Mouse (Mus musculus): Measurements from ENCODE around the gene Hpgd. TPM values are rescaled to one million over a fixed set of nuclear protein-coding genes. Genes with fewer than 3 reads are reported as not detected.
A peak's percentile ranks its signal among the peaks of the same experiment; 100 is the strongest.

Gene Hpgd
- total RNA-seq, 2 experiments from 2014 or later = 1.3 to 2.6 TPM

DNA sequence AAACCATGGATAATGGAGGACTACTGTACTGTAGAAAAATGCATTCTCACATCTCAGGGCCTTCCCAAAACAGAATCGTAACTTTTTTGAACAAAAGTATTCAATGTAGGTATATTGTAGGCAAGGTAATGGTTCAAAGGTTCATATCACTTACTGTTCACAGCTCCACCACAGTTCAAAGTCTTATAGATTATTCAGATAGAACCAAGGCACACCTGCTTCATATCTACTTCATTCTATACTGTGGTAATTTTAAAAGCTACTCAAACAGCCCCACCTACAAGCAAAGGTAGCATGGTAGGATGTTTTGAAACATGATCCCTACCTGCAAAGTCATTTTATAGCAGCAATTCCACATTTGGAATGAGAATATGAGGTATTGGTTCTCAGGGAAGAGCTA, 28.9 kb downstream of the Hpgd start:
- no peak for DNase-seq (ENCODE audit: low spot score)

DNA sequence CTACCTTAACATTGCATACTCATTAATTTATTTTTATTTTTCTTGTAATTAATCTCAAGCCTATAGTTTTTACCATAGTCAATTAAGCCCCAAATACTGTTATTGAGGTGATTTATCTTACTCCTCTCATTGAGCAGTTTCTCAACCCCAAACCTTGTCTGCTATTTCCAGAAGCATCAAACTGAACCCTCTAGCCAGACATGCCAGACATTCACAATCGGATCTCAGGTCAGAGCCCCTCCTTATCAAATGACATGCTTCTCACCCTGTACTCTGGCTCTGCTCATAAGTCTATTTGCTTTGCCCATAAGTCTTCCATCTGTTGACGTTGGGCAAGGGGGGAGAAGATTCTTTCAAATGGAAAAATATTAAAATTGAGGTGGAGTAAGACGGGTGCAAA, 33.3 kb downstream of the Hpgd start:
- no peak for DNase-seq (ENCODE audit: low spot score)

GRCm38 (mm10) chr8:56328130-56328542, 33.8 kb downstream of the Hpgd start:
- DNase-seq (ENCODE audit: low spot score) = no peak

GRCm38 (mm10) chr8:56335390-56336000, 41.1 kb downstream of the Hpgd start:
- no peak for DNase-seq (ENCODE audit: low spot score)

DNA sequence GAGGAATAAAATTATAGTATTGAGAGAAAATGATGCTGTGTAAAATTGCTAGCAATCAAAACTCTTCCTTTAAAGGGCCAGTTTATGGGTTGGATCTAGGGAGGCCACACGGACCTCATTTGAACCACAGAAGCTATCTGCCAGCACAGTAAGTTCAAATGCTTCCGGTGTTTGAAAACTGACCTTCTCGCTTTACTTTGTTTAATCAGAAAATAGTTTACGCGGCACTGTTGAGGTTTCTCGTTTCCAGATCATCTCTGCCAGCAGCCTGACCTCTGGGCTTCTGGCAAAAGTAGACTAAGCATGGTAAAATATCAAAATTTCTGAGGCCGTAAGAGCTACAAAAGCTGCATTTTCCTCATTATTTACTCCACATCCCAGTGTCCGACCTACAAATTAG, 42.4 kb downstream of the Hpgd start:
- no peak for DNase-seq (ENCODE audit: low spot score)

- DNase-seq (ENCODE audit: low spot score) = peak; percentile 24
Observed at GRCm38 (mm10) chr8:56343505-56343904, 49.1 kb downstream of the Hpgd start.

DNA sequence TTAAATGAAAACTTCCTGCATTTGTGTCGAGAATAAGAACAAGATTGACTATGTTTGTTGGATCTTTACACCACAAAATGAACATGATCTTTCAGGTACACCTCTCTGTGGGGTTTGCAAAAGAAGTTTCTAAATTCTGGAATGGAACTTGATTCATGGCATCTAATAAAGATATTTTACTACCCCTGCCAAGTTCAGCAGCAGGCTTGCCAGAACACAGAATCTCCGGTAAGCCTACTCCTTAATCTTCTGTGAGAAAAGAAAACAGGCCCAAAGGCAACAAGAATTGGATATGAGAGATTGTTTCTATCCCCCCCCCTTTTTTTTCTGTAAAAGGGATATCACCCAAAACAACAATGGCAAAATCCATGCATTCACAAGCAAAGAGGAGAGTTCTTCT, 49.6 kb downstream of the Hpgd start:
- DNase-seq (ENCODE audit: low spot score) = no peak

GRCm38 (mm10) chr8:56344359-56344758, 50.0 kb downstream of the Hpgd start:
- peak; percentile 53 for DNase-seq (ENCODE audit: low spot score)

DNA sequence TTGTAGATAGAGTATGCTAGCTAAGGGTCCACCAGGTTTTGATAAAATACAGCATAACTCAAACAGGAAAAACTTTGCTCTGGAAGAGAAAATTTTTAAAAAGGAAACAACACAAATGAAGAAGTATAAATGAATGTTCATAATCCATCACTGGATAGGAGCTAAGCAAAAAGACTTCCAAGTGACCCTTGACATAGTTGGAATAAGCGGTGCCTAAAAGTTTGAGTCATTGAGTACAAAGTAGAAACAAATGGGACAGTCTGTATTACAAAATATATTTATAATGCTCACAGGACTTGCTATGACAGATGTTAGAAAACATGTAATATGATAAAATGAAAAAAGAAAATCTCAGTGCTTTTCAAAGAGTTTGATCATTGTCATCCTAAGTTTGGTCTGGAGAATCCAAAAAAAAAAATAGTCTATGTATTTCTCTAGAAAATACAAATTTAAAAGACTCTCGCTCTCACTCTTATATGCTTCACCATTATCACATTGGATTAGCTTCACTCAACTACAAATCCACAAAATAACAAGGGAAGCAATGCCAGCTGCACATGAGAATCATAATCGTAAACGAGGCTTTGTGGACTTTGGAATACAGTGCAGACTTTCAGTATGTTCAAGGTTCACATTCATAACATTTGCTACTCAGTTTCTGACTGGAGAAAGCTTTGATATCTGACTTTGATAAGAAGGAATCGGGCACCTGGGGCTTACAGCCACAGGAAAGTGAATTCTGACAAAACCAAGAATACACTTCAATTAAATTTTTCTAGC, 51.4 kb downstream of the Hpgd start:
- peak; percentile 12 for DNase-seq (ENCODE audit: low spot score)

DNA sequence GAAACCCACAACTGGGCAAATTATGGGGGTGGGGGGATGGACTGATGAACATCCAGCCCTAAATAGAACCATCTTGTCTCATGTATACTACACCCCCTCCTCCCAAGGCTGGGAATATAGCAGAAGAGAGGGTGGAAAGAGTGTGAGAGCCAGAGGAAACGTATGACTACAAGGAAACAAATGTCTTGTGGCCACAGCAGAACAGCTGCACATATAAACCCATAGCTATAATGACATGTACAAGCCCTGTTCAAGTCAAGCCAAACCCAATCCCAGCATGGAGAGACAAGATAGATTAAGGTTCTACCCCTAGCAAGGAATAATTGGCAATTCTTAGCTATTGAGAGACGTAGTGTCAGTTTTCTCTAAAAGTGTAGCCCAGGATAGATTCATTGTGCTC, 68.8 kb downstream of the Hpgd start:
- DNase-seq (ENCODE audit: low spot score) = no peak
